Mouse (Mus musculus): ENCODE results near the gene Mob3b. TPM values are rescaled to one million over a fixed set of nuclear protein-coding genes. Genes with fewer than 3 reads are reported as not detected.

Gene Mob3b
- polyA plus RNA-seq, 1 experiment from 2014 or later, result 3.5 TPM

DNA sequence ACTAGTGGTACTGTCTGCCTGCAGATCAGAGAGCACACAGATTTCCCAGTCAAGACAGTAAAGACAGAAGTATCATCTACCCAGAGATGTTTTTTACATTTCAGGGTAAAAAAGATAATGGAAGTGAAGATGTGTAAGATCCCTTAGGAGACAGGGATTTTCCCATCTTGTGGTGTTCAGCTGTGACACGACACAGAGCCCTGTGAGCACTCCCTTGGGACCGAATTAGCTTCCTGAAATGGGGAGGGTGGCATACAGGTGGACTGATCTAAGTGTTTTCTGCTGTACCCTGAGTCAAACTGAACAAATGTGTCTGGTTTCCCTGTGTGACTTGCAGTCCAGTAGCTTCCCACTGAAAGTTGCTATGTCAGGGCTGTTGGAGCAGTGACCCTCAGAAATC, 42.3 kb downstream of the Mob3b start:
- Histone ChIP-seq H3K4me3 (no peak overlapping the region), H3K27ac (ENCODE audit: poor library complexity, severe bottlenecking) (no peak overlapping the region), H3K4me1 (replicated peaks) (peaks cover 12% of the 10 kb centered on the region), H3K9ac (no peak overlapping the region), H3K4me2 (no peak overlapping the region), H3K9me3 (replicated peaks) (no peaks in the 10 kb centered on the region), H3K36me3 (no peaks in the 10 kb centered on the region), H3K27me3 (replicated peaks) (no peaks in the 10 kb centered on the region)
- 71% methylated on average over 2 of the region's 2 CpGs for WGBS
- no peak for ATAC-seq (ENCODE audit: insufficient number of reproducible peaks, low FRiP score)

DNA sequence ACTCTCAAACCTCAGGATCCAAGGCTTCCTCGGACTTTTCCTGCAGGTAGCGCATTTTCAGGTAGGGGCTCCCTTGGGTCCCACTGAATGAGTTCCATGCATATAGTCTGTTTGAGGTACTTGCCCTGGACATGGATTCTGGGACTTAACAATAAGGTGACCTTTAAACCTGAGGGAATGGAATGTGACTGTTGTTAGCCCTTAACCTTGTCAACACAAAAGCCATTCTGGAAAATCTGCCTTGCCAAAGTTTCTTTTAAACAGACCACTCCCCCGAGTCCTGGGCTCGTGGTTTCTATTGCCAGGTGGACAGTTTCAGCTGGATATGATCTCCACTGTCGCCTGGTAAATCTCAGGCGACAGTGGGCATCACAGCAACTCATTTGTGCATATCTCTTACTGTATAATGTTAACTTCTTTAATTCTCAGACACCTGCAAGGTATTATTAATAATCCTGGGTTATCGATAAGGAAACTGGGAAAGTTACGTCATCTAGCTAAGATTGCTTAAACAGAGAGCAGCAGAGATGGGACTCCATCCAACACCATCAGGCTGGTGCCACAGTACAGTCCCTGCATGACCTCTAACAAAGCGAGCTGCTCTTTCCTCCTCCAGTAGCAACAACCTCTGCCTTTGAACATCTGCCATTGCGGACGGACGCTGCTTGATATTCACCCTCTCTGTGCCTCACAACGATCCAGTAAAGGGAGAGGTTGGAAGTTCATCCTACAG, 43.6 kb downstream of the Mob3b start:
- Histone ChIP-seq H3K27me3 (replicated peaks) (no peaks in the 10 kb centered on the region), H3K36me3 (no peaks in the 10 kb centered on the region), H3K9me3 (replicated peaks) (no peaks in the 10 kb centered on the region), H3K4me1 (replicated peaks) (peaks cover 12% of the 10 kb centered on the region), H3K9ac (no peak overlapping the region), H3K27ac (ENCODE audit: poor library complexity, severe bottlenecking) (no peak overlapping the region), H3K4me3 (no peak overlapping the region), H3K4me2 (no peak overlapping the region)
- no peak for ATAC-seq (ENCODE audit: insufficient number of reproducible peaks, low FRiP score)
- 67% methylated on average over 13 of the region's 13 CpGs for WGBS

DNA sequence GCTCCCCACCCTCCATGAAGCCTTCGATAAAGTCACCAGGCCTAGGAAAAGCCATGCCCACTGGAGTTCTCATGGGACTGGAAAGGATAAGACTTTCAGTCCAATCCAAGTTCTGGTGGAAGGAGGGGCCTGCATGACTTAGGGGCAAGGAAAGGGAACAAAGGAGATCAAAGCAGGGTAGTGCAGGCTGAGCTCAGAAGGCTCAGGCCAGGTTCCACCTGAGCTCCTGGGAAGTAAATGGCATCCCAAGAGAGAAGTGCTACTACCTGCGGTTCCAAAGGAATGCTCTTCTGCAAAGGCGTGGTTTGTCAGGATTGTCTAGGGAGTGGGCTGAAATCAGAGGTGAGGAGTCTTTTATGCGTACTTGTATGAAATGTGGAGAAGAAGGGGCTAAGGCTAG, 44.8 kb downstream of the Mob3b start:
- H3K27me3 ChIP-seq (replicated peaks), result no peaks in the 10 kb centered on the region
- no peak overlapping the region for H3K4me3 ChIP-seq
- peaks cover 12% of the 10 kb centered on the region for H3K4me1 ChIP-seq (replicated peaks)
- H3K4me2 ChIP-seq, result no peak overlapping the region
- 76% methylated on average over 4 of the region's 4 CpGs for WGBS
- no peak overlapping the region for H3K9ac ChIP-seq
- no peak overlapping the region for H3K27ac ChIP-seq (ENCODE audit: poor library complexity, severe bottlenecking)
- no peaks in the 10 kb centered on the region for H3K9me3 ChIP-seq (replicated peaks)
- H3K36me3 ChIP-seq, result no peaks in the 10 kb centered on the region
- no peak for ATAC-seq (ENCODE audit: insufficient number of reproducible peaks, low FRiP score)

DNA sequence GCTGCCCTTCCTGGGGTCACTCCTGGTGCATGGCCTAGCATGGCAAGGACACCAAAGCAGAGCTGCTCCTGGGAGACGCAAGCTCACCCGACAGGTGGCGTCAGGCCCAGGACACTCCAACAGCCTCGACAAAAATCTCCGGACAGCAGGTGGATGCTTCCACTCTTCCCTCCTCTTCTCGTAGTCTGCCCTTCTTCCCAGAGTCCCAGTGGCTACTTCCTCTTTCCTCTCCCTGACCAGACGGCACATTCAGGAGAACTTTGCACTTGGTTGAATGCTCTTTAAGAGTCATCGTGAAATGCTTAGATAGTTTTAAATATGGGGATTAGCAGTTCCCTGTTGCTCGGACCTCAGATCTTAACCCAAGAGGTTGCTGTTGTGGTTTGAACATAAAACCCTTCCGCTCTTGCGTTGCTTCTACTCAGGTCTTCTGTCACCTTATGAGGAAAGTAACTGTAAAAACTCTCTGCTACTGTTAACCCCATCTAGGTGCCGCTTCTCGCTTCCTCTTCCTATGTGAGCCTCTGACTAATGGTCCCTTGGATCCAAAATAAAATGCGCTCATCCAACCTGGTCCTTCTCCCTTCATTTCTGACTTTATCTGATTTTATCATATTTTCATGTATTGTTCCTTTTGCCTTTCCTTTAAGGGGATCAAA, 52.0 kb downstream of the Mob3b start:
- 69% methylated on average over 14 of the region's 14 CpGs for WGBS
- no peak overlapping the region for H3K9ac ChIP-seq
- no peak for ATAC-seq (ENCODE audit: insufficient number of reproducible peaks, low FRiP score)
- no peaks in the 10 kb centered on the region for H3K36me3 ChIP-seq
- H3K9me3 ChIP-seq (replicated peaks), result no peaks in the 10 kb centered on the region
- H3K4me3 ChIP-seq, result no peak overlapping the region
- H3K4me2 ChIP-seq, result no peak overlapping the region
- H3K27ac ChIP-seq (ENCODE audit: poor library complexity, severe bottlenecking), result no peak overlapping the region
- no peaks in the 10 kb centered on the region; the same call in 1 of the 2 replicates for H3K4me1 ChIP-seq (replicated peaks)
- no peaks in the 10 kb centered on the region for H3K27me3 ChIP-seq (replicated peaks)

DNA sequence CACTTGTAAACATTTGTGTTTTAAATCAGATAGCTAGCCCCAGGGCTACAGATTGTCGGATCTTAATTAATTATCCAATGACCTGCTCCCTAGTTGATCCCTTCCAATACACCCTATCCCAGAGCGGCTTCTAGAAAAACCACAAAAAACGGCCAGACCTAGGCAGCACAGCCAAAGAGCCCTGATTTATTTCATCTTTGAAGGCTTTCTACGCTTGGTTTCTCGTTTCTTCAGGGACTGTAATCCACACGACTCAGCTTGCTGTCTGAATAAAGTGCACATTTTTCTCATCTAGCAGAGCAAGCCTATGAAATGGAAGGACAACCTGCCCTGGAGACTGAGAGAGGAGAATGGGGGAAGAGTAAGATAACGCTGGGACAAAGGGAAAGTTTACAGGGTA, 56.1 kb downstream of the Mob3b start:
- H3K27ac ChIP-seq (ENCODE audit: poor library complexity, severe bottlenecking), result no peak overlapping the region
- no peaks in the 10 kb centered on the region for H3K27me3 ChIP-seq (replicated peaks)
- no peaks in the 10 kb centered on the region for H3K9me3 ChIP-seq (replicated peaks)
- no peak for ATAC-seq (ENCODE audit: insufficient number of reproducible peaks, low FRiP score)
- H3K4me3 ChIP-seq, result no peak overlapping the region
- WGBS, result 61% methylated on average over 7 of the region's 7 CpGs
- peaks cover 5% of the 10 kb centered on the region; the same call in 1 of the 2 replicates for H3K4me1 ChIP-seq (replicated peaks)
- H3K9ac ChIP-seq, result no peak overlapping the region
- no peak overlapping the region for H3K4me2 ChIP-seq
- H3K36me3 ChIP-seq, result no peaks in the 10 kb centered on the region

DNA sequence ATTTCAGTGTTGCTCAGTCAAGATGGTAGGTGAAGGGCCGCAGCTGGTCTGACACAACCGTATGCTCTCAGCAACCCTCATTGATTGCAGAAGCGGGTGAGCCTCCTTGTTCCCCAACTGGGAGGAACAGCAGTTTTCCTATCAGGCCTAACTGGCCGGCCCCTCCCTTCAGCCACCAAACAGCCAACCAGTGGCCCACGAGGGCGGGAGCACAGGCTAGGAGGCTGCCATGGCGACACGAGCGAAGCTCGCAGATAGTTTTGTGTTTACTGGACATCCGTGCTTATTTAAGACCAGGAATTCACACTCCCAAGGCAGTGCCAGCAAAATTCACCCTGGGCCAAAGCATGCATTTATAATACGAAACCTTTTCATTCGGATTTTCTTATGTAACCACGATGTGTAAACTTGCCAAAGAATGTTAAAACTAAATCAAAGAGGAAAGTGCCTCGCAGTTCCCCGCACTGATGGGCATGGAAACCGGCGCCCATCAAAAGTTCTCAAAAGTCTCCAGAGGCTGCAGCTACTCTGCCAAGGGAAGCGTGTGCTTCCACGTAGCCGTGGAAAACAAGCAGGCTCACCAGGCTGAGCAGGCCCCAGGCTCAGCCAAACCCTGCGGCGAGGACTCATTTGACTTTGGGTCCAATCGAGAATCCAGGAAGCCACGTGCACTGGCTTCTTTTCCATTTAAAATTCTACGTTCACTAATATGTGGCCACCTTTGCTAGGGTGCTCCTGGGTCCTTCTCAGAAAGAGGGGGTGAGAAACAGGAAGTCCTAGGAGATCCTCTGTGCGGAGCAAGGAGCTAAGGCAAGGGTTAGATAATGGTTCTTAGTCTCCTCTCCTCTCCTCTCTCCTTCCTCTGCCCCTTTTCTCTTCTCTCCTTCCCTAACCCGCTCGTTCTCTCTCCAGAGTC, 57.2 kb downstream of the Mob3b start:
- peak; percentile 87 for ATAC-seq (ENCODE audit: insufficient number of reproducible peaks, low FRiP score)
- 11% methylated on average over 29 of the region's 29 CpGs for WGBS
- no peak overlapping the region for H3K27ac ChIP-seq (ENCODE audit: poor library complexity, severe bottlenecking)

DNA sequence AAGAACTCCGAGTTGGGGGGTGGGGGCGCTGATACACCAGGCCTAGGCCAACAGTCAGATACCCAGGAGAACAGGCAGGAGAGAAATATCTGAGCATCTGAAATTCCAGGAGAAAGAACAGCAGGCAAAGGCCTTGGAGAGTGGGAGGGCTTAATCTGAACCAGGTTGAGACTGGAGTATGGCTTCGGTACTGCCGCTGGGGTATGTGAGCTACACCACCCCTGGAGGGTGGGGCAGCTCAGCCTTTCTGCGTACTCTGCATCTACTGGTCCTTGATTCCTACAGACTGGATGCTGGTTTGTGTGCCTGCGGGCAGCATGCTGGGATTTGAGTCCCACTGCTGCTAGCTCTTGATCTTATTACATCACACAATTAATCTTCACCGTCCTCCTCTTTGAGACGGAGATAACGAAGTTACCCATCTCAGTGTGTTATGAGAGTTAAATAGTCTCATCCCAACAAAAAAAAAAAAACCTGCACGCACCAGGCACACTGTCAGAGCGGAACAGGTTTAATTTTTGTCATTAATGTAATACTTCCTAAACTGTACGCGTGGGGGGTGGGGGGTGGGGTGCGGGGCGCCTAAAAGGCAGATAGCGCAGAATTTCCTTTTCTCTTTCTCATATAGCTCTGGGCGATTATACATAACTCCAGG, 57.9 kb downstream of the Mob3b start:
- Histone ChIP-seq H3K9ac (0 out of 2 replicates have a peak overlapping the region, but pooled peaks have one; percentile 20), H3K27me3 (replicated peaks) (no peaks in the 10 kb centered on the region), H3K4me2 (peak overlapping the region; percentile 81), H3K36me3 (no peaks in the 10 kb centered on the region), H3K4me1 (replicated peaks) (peaks cover 5% of the 10 kb centered on the region; the same call in 1 of the 2 replicates), H3K9me3 (replicated peaks) (no peaks in the 10 kb centered on the region), H3K27ac (ENCODE audit: poor library complexity, severe bottlenecking) (no peak overlapping the region), H3K4me3 (peak overlapping the region; percentile 48)
- 0 out of 2 replicates have a peak, but pooled peaks have one; percentile 46 for ATAC-seq (ENCODE audit: insufficient number of reproducible peaks, low FRiP score)
- WGBS, result 21% methylated on average over 17 of the region's 17 CpGs

More for the DNA sequence above, 57.2 kb downstream of the Mob3b start:
- H3K4me1 ChIP-seq (replicated peaks), result peaks cover 5% of the 10 kb centered on the region; the same call in 1 of the 2 replicates
- 0 out of 2 replicates have a peak overlapping the region, but pooled peaks have one; percentile 25 for H3K9ac ChIP-seq
- H3K4me3 ChIP-seq, result peak overlapping the region; percentile 48
- H3K4me2 ChIP-seq, result peak overlapping the region; percentile 81
- H3K36me3 ChIP-seq, result no peaks in the 10 kb centered on the region
- no peaks in the 10 kb centered on the region for H3K9me3 ChIP-seq (replicated peaks)
- H3K27me3 ChIP-seq (replicated peaks), result no peaks in the 10 kb centered on the region

DNA sequence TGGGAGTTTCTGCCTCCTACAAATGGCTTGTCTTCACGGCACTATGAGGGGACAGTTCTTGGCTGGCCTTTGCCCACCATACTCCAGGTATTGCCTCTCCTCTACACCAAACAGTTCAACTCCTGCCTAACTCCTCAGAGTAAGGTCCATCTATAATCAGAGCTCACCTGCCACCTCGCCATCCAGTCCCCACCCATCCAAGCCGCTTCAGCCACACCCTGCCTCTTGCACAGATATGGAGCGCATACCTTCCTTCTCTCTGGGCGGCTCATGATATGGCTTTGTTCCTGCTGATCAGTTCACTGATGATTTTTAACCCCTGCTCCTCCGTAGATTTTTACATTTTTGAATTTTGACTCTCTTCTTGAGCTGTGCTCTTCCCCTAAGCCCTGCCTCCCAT, 58.7 kb downstream of the Mob3b start:
- Histone ChIP-seq H3K9me3 (replicated peaks) (no peaks in the 10 kb centered on the region), H3K4me3 (no peak overlapping the region), H3K4me2 (no peak overlapping the region), H3K27ac (ENCODE audit: poor library complexity, severe bottlenecking) (no peak overlapping the region), H3K4me1 (replicated peaks) (peaks cover 5% of the 10 kb centered on the region; the same call in 1 of the 2 replicates), H3K9ac (no peak overlapping the region), H3K36me3 (no peaks in the 10 kb centered on the region), H3K27me3 (replicated peaks) (no peaks in the 10 kb centered on the region)
- ATAC-seq (ENCODE audit: insufficient number of reproducible peaks, low FRiP score), result no peak
- WGBS, result 73% methylated on average over 6 of the region's 6 CpGs

DNA sequence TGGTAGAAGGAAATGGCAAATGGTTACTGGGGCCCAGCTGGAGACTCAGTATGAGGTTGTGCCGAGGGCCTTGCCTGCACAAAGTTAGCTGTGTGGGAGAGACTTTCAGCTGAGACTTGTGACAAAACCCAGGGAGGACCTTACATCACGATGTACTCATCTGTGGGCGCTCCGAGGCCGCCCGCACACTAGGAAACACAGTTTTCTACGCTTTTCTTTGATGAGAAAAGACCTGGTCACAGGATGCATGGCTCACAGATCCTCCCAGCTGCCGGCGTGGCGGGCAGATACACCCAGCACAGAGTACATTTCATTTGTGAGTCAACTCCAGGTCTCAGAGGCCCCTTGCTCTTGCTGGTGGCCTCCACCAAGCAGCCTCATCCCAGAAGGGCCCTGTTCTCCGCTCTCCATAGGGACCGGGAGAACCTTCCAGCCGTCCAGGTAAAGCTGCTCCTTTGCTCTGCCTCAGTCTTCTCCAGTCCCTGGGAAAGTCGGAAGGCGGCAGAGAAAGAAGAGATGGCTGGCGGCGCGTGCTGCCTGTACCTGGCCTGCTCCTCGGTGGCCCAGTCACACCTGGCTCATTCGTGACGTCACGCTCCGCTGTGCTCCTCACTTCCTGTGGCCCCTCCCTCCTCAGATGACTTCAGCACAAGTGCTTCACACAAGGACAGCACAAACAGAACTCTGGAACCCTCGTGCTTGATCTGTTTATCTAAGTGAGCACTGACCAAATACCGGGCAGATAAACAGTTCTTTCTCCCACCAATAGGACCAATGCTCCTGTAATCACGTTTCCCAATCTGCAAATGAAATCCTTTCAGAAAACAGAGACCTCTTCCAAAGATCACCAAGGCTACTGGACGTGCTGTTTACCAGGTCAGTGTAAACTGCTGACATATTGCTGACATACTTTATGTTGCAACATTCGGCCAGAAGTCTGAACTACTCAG, 60.8 kb downstream of the Mob3b start:
- 70% methylated on average over 28 of the region's 28 CpGs for WGBS
- ATAC-seq (ENCODE audit: insufficient number of reproducible peaks, low FRiP score), result no peak

DNA sequence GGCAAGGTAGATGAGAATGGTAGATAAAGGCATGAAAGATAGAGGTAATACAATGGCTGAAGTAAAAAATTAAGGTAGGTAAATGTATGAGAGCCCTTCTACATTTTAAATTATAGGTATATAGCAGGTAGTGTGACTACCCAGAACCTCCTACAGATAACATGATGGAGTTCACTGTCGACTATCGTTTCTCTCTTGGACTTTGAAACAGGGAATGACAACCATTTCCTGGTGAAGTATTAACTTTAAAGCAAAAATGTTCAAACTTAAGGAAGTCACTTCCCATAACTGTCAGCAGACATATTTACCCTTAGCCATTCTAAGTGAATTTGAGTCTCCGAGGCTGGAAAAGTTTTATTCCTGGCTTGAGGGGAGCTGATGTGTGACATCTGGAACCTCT, 64.8 kb downstream of the Mob3b start:
- Histone ChIP-seq H3K4me1 (replicated peaks) (no peaks in the 10 kb centered on the region), H3K36me3 (no peaks in the 10 kb centered on the region), H3K4me3 (no peak overlapping the region), H3K27me3 (replicated peaks) (no peaks in the 10 kb centered on the region), H3K9me3 (replicated peaks) (no peaks in the 10 kb centered on the region), H3K9ac (no peak overlapping the region), H3K27ac (ENCODE audit: poor library complexity, severe bottlenecking) (no peak overlapping the region), H3K4me2 (no peak overlapping the region)
- no peak for ATAC-seq (ENCODE audit: insufficient number of reproducible peaks, low FRiP score)
- 77% methylated on average over 3 of the region's 3 CpGs for WGBS

More for the DNA sequence above, 60.8 kb downstream of the Mob3b start:
- Histone ChIP-seq H3K36me3 (no peaks in the 10 kb centered on the region), H3K4me2 (no peak overlapping the region), H3K4me3 (no peak overlapping the region), H3K4me1 (replicated peaks) (peaks cover 5% of the 10 kb centered on the region; the same call in 1 of the 2 replicates), H3K27ac (ENCODE audit: poor library complexity, severe bottlenecking) (no peak overlapping the region), H3K27me3 (replicated peaks) (no peaks in the 10 kb centered on the region), H3K9ac (no peak overlapping the region), H3K9me3 (replicated peaks) (no peaks in the 10 kb centered on the region)
